Mouse (Mus musculus) ES-Bruce4 (cell line): ENCODE results near the gene Tcf7l2.

Experiments
- CTCF ChIP-seq: IDR thresholded peaks from one replicate; pipeline ENCODE4 v1.8.1; 2011; ENCODE audit warnings: low read depth, low read length
- POLR2A ChIP-seq: IDR thresholded peaks from one replicate; pipeline ENCODE4 v1.8.1; 2011; ENCODE audit warnings: low read length; ENCODE audit not compliant: insufficient read depth

DNA sequence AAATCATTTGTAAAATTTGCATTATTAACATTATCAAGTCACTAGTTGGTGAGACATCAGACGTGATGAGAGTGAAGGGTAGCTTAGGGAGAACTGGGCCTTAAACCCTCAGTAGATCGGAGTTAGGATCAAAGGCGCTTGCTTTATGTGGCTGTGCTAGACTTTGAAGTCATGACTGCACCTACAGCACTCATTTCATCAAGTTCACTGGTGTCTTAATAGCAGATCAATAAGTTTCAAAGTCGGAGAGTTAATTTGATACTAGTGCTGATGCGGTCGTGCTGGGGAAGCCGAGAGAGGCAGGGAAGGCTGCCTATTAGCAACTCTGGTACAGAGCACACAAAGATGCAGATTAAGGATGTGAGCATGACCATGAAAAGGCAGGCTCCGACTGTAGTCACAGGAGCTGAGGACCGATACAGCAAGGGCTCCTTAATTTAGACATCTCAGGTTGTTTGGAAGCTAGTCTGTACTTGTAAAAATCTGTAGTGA lies 150.1 kb downstream of the Tcf7l2 start:
- TF ChIP-seq POLR2A (no peak), CTCF (no peak)
